Mouse (Mus musculus) embryonic facial prominence, embryonic 10.5 days (tissue): Measurements from ENCODE around the gene Olfr204. TPM values are rescaled to one million over a fixed set of nuclear protein-coding genes. Genes with fewer than 3 reads are reported as not detected.

Experiments
- polyA plus RNA-seq: library from polyadenylated mRNA; unstranded; fragments of >200 nt; fragmentation: Nextera tagmentation; extraction: Ambion mirVana; gene quantifications from 2 replicates; pipeline ENCODE4 v1.2.1, GENCODE M21; 2016

The Olfr204 gene
- polyA plus RNA-seq, 1 experiment from 2014 or later: not detected

Other genes with a start within 250 kb of the Olfr204 start
- gene Olfr190, start 240.2 kb downstream of the Olfr204 start, polyA plus RNA-seq: not detected in 2 replicates
- gene Olfr191, start 228.4 kb downstream of the Olfr204 start, polyA plus RNA-seq: not detected in 2 replicates
- gene Olfr193, start 206.4 kb downstream of the Olfr204 start, polyA plus RNA-seq: not detected in 2 replicates
- not detected in 2 replicates for gene Olfr194, start 197.2 kb downstream of the Olfr204 start, polyA plus RNA-seq
- gene Olfr195, start 171.2 kb downstream of the Olfr204 start, polyA plus RNA-seq: not detected in 2 replicates
- gene Olfr196, start 147.8 kb downstream of the Olfr204 start, polyA plus RNA-seq: not detected in 2 replicates
- not detected in 2 replicates for gene Olfr198, start 114.7 kb downstream of the Olfr204 start, polyA plus RNA-seq
- not detected in 2 replicates for gene Olfr199, start 98.5 kb downstream of the Olfr204 start, polyA plus RNA-seq
- not detected in 2 replicates for gene Olfr201, start 45.6 kb downstream of the Olfr204 start, polyA plus RNA-seq
- not detected in 2 replicates for gene Olfr202, start 31.5 kb downstream of the Olfr204 start, polyA plus RNA-seq
- gene Olfr203, start 19.4 kb downstream of the Olfr204 start, polyA plus RNA-seq: not detected in 2 replicates
- not detected in 2 replicates for gene Olfr205, start 12.9 kb upstream of the Olfr204 start, polyA plus RNA-seq
- gene Olfr206, start 31.0 kb upstream of the Olfr204 start, polyA plus RNA-seq: not detected in 2 replicates
- not detected in 2 replicates for gene Olfr209, start 45.7 kb upstream of the Olfr204 start, polyA plus RNA-seq
- 0.05 and 0.06 TPM in 2 replicates for gene Gabrr3, start 89.1 kb upstream of the Olfr204 start, polyA plus RNA-seq
- gene Riox2, start 153.5 kb upstream of the Olfr204 start, polyA plus RNA-seq: 37.1 and 41.4 TPM in 2 replicates